Mouse (Mus musculus): ENCODE results near the gene Palm2. TPM values are rescaled to one million over a fixed set of nuclear protein-coding genes. Genes with fewer than 3 reads are reported as not detected.

Palm2 gene
- 0.07 and 0.13 TPM in 2 replicates for polyA plus RNA-seq (2012; rRNA removed)

DNA sequence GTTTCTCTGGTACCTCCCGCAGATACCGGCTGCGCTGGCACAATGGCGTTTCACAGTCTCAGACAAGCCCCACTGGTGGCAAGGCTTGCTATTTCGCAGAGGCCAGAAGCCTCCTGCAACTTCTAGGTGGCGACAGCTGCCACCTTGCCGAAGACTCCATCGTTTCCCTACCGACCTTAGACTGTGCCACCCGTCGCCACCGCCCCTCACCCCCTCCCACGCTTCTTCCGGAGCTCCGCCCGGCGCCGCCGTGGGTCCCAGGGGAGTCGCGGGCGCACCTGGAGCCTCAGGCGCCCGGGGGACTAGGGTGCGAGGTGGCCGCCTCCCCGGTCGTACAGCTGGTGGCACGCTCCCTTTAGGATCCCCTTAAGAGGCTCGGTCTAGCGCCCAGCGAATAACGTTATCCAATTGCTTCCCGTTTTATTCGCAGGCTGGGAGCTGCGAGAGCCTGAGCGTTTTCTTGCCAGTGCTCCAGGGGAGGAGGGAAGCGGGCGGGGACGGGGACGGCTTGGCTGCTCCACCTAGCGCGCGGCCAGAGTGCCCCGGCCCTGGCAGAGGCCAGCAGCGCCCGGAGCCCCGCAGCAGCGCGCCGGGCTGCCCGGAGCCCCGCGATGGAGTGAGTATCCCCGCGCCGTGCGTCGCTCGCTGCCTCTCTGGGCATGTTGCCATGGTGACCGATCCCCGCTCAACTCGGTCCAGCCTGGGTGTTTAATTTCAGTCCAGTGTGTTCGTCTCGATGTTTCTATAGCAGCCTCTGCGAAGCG, at the start of gene Palm2:
Gene Palm2 (plus strand): TSS at position 307 of the 764 bp plus-strand sequence.

DNA sequence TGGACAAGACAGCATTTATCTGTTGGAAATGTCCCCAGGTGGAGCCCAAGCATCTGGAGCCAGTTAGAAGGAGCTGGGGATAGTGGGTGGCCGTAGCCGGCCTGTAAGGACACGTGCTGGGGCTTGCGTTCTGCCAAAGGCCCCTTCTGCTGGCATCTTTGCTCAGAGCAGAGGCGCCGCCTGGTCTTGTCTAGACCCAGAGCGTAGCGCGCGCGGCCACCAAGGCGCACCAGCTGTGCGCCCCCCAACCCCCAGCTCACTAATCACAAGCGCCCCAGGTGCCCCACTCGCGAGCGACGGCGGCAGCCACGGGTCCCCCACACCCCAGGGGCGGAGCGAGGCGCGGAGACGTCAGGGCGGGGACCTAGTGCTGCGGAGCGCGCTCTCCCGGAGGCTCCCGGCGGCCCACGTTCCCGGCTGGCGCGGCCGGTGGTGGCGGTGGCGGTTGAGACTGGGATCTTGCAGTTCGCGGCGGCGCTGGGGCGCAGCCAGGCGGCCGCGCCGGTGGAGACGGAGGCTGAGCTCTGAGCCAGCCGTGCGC, 133.7 kb downstream of the Palm2 start, which contains the start of gene Pakap:
Gene Pakap (plus strand): TSS at position 514 of the 541 bp plus-strand sequence.

DNA sequence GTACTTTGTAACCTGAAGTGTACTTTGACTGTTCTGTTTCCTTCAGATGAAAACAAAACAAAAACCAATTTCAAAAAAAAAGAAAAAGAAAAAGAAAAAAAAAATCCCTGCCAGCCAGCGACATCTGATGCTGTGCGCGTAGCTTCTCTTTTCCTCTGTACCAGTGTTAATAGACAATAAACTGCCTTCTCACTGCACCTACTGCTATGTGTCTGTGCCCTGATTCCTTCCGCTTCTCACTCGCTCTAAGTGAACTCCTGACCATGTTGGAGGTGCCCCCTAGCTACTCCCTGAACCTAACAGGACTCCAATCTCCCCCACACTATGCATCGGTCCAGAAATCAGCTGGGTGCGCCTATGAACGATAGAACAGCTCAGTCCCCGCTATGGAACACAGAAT, 283.3 kb downstream of the Palm2 start, which contains the start of gene Akap2:
Gene Akap2 (plus strand): TSS at position 304 of the 400 bp plus-strand sequence.

Other genes with a start within 250 kb of the Palm2 start
- gene Ptpn3, start 132.4 kb upstream of the Palm2 start, polyA plus RNA-seq (2012; rRNA removed): 22.1 and 22.4 TPM in 2 replicates
- gene Pakap, start 133.9 kb downstream of the Palm2 start, polyA plus RNA-seq (2012; rRNA removed): 0.30 and 0.82 TPM in 2 replicates